Mouse (Mus musculus): ENCODE results near the gene Rtn4r. TPM values are rescaled to one million over a fixed set of nuclear protein-coding genes. Genes with fewer than 3 reads are reported as not detected.
A peak's percentile ranks its signal among the peaks of the same experiment; 100 is the strongest.

The Rtn4r gene
- polyA plus RNA-seq, 1 experiment = 18.9 TPM

GRCm38 (mm10) chr16:18124040-18124439 is 3.4 kb upstream of the Rtn4r start:
- 86% methylated on average over 4 of the region's 4 CpGs for whole genome bisulfite sequencing
- TF ChIP-seq CTCF (conservative IDR thresholded peaks at IDR 0.05; ENCODE audit: insufficient read depth, insufficient read length, low read depth, low read length) = no peak
- TF ChIP-seq POLR2A (IDR thresholded peaks at IDR 0.05; ENCODE audit: low read depth, low read length) = no peak
- H3K4me1 ChIP-seq (ENCODE audit: control insufficient read depth, insufficient read depth, low read length) = no peaks in the 10 kb centered on the region
- no peak for DNase-seq
- H3K36me3 ChIP-seq (ENCODE audit: control insufficient read depth, insufficient read depth, low read length) = no peaks in the 10 kb centered on the region
- no peak overlapping the region for H3K27ac ChIP-seq (ENCODE audit: insufficient read depth, low read depth, low read length)
- no peaks in the 10 kb centered on the region; the same call in 1 of the 2 replicates for H3K27me3 ChIP-seq (replicated peaks; ENCODE audit: control insufficient read depth, insufficient read depth, low read length)
- H3K4me3 ChIP-seq (ENCODE audit: insufficient read depth, low read depth, low read length) = no peak overlapping the region

- Histone ChIP-seq H3K27me3 (replicated peaks; ENCODE audit: control insufficient read depth, insufficient read depth, low read length) (no peaks in the 10 kb centered on the region; the same call in 1 of the 2 replicates), H3K36me3 (ENCODE audit: control insufficient read depth, insufficient read depth, low read length) (no peaks in the 10 kb centered on the region)
- TF ChIP-seq POLR2A (IDR thresholded peaks at IDR 0.05; ENCODE audit: low read depth, low read length) = no peak
- TF ChIP-seq CTCF (conservative IDR thresholded peaks at IDR 0.05; ENCODE audit: insufficient read depth, insufficient read length, low read depth, low read length) = no peak
Measured at GRCm38 (mm10) chr16:18124626-18125025, 2.8 kb upstream of the Rtn4r start.

DNA sequence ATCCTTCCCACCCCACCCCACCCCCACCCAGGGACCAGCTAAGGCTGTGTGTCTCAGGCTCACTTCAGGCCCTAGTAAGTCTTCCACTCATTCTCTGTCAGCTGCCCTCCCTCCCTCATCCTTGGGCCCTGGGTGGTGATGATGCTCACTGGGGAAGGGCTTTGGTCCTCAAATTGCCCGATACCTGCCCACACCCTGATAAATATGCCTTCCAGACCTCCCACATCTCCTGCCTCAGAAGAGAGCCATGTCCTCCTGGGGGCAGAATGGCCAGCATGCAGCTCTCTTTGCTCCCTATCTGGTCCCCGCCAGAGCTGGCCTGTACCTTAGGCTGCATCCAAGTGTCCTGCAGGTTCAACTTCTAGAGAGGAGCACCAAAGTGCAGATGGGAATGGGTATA is 2.3 kb upstream of the Rtn4r start:
- Histone ChIP-seq H3K4me3 (ENCODE audit: insufficient read depth, low read depth, low read length) (no peak overlapping the region), H3K36me3 (ENCODE audit: control insufficient read depth, insufficient read depth, low read length) (no peaks in the 10 kb centered on the region), H3K27me3 (replicated peaks; ENCODE audit: control insufficient read depth, insufficient read depth, low read length) (no peaks in the 10 kb centered on the region; the same call in 1 of the 2 replicates), H3K27ac (ENCODE audit: insufficient read depth, low read depth, low read length) (no peak overlapping the region), H3K4me1 (ENCODE audit: control insufficient read depth, insufficient read depth, low read length) (no peaks in the 10 kb centered on the region)
- no peak for TF ChIP-seq POLR2A (IDR thresholded peaks at IDR 0.05; ENCODE audit: low read depth, low read length)
- no peak for TF ChIP-seq CTCF (conservative IDR thresholded peaks at IDR 0.05; ENCODE audit: insufficient read depth, insufficient read length, low read depth, low read length)
- no peak for DNase-seq
- WGBS = 92% methylated on average over 2 of the region's 2 CpGs

More at GRCm38 (mm10) chr16:18124626-18125025, 2.8 kb upstream of the Rtn4r start:
- H3K4me1 ChIP-seq (ENCODE audit: control insufficient read depth, insufficient read depth, low read length) = no peaks in the 10 kb centered on the region
- H3K27ac ChIP-seq (ENCODE audit: insufficient read depth, low read depth, low read length) = no peak overlapping the region
- no peak overlapping the region for H3K4me3 ChIP-seq (ENCODE audit: insufficient read depth, low read depth, low read length)
- WGBS = 50% methylated on average over 5 of the region's 5 CpGs
- DNase-seq = no peak

- Histone ChIP-seq H3K27me3 (replicated peaks; ENCODE audit: control insufficient read depth, insufficient read depth, low read length) (no peaks in the 10 kb centered on the region; the same call in 1 of the 2 replicates), H3K27ac (ENCODE audit: insufficient read depth, low read depth, low read length) (no peak overlapping the region), H3K4me1 (ENCODE audit: control insufficient read depth, insufficient read depth, low read length) (no peaks in the 10 kb centered on the region), H3K36me3 (ENCODE audit: control insufficient read depth, insufficient read depth, low read length) (no peaks in the 10 kb centered on the region), H3K4me3 (ENCODE audit: insufficient read depth, low read depth, low read length) (no peak overlapping the region)
- TF ChIP-seq POLR2A (IDR thresholded peaks at IDR 0.05; ENCODE audit: low read depth, low read length) (no peak), CTCF (conservative IDR thresholded peaks at IDR 0.05; ENCODE audit: insufficient read depth, insufficient read length, low read depth, low read length) (no peak)
- 85% methylated on average over 3 of the region's 3 CpGs for WGBS
- DNase-seq = no peak
Measured at GRCm38 (mm10) chr16:18126211-18126610, 1.2 kb upstream of the Rtn4r start.

DNA sequence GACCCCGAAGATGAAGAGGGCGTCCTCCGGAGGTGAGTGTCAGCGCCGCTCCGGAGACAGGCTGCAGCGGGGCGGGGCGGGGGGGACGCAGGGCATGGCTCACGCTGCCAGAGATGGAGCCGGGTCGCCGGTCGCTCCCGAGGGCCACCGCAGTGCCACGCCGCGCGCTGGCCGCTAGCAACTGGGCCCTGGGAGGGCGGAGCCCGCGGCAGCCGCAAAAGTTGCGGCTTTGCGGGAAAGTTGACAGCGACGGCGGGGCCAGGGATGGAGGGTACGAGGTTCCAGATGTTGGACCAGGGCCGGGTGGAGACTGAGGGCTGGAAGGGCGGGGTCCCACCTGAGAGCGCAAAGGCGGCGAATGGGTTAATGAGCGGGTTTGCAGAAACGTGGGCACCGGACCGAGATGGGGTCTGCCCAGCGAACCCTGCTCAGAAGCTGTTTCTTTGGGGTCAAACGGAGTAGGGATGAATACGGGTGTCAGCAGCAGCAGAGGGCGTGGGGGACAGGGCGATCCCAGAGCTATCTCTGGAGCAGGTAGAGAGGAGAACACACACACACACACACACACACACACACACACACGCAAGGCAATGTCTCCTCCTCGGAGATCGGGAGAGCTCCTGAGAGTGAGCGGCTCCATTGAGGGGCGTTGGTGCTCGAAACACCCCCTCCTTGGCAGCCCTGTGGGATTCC is 575 bp downstream of the Rtn4r start:
- Histone ChIP-seq H3K4me3 (ENCODE audit: insufficient read depth, low read depth, low read length) (peak overlapping the region; percentile 64), H3K27me3 (replicated peaks; ENCODE audit: control insufficient read depth, insufficient read depth, low read length) (no peaks in the 10 kb centered on the region; the same call in 1 of the 2 replicates), H3K4me1 (ENCODE audit: control insufficient read depth, insufficient read depth, low read length) (peaks cover 1% of the 10 kb centered on the region; the same call in 1 of the 2 replicates), H3K27ac (ENCODE audit: insufficient read depth, low read depth, low read length) (no peak overlapping the region), H3K36me3 (ENCODE audit: control insufficient read depth, insufficient read depth, low read length) (no peaks in the 10 kb centered on the region)
- no peak for DNase-seq
- WGBS = 5% methylated on average over 52 of the region's 52 CpGs
- TF ChIP-seq CTCF (conservative IDR thresholded peaks at IDR 0.05; ENCODE audit: insufficient read depth, insufficient read length, low read depth, low read length) (no peak), POLR2A (IDR thresholded peaks at IDR 0.05; ENCODE audit: low read depth, low read length) (no peak)

DNA sequence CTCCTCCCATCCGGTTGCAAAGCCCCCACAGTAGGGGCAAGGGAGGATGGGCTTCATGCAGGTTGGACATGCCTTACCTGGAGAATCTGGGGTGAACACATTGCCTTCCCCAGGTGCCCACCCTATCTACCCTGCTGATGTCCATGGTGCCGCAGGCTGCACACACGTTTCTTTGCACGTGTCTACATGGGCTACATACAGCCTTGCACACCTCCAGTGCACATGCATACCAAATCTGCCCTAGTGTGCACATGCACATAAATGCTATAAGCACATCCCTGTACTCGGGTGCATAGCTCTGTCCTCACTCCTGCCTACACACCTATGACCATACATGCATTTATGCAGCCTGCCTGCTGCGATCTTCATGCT is 1.1 kb downstream of the Rtn4r start:
- no peak for DNase-seq
- Histone ChIP-seq H3K4me3 (ENCODE audit: insufficient read depth, low read depth, low read length) (no peak overlapping the region), H3K27ac (ENCODE audit: insufficient read depth, low read depth, low read length) (no peak overlapping the region), H3K4me1 (ENCODE audit: control insufficient read depth, insufficient read depth, low read length) (peaks cover 6% of the 10 kb centered on the region; the same call in 1 of the 2 replicates), H3K36me3 (ENCODE audit: control insufficient read depth, insufficient read depth, low read length) (no peaks in the 10 kb centered on the region), H3K27me3 (replicated peaks; ENCODE audit: control insufficient read depth, insufficient read depth, low read length) (no peaks in the 10 kb centered on the region; the same call in 1 of the 2 replicates)
- 69% methylated on average over 6 of the region's 6 CpGs for WGBS
- TF ChIP-seq POLR2A (IDR thresholded peaks at IDR 0.05; ENCODE audit: low read depth, low read length) (no peak), CTCF (conservative IDR thresholded peaks at IDR 0.05; ENCODE audit: insufficient read depth, insufficient read length, low read depth, low read length) (no peak)

DNA sequence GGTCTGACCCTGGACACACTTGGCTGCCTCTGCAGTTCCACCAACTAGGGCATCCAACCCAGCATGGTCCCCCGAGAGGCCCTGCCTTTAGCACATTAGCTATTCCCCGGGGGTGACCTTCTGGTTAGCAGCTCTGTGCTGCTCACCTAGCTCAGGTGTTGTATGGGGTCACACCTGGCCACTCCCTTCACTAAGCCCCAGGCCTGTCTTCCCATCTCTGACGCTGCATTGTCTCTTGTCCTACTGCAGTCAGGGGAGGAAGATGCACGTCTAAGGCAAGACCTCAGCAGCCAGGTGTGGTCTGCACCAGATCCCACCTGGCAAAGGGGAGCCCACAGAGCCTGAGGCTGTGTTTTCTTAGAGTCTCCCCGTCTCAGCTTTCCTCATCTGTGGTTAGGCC is 2.0 kb downstream of the Rtn4r start:
- H3K27me3 ChIP-seq (replicated peaks; ENCODE audit: control insufficient read depth, insufficient read depth, low read length) = no peaks in the 10 kb centered on the region; the same call in 1 of the 2 replicates
- H3K36me3 ChIP-seq (ENCODE audit: control insufficient read depth, insufficient read depth, low read length) = no peaks in the 10 kb centered on the region

More for the DNA sequence above, 2.0 kb downstream of the Rtn4r start:
- H3K4me1 ChIP-seq (ENCODE audit: control insufficient read depth, insufficient read depth, low read length) = peaks cover 9% of the 10 kb centered on the region
- no peak for TF ChIP-seq CTCF (conservative IDR thresholded peaks at IDR 0.05; ENCODE audit: insufficient read depth, insufficient read length, low read depth, low read length)
- TF ChIP-seq POLR2A (IDR thresholded peaks at IDR 0.05; ENCODE audit: low read depth, low read length) = no peak
- H3K27ac ChIP-seq (ENCODE audit: insufficient read depth, low read depth, low read length) = no peak overlapping the region
- DNase-seq = no peak
- no peak overlapping the region for H3K4me3 ChIP-seq (ENCODE audit: insufficient read depth, low read depth, low read length)
- 83% methylated on average over 5 of the region's 5 CpGs for WGBS

Measured in kidney, adult 2 months (tissue).